Mouse (Mus musculus): ENCODE measurements at regions not wholly inside any gene's neighbourhood (a gene's known extent, or its start where the extent isn't known, plus 50 kb on each side); places are given as distances from the start of the nearest gene placed in this dataset.
A peak's percentile ranks its signal among the peaks of the same experiment; 100 is the strongest.

DNA sequence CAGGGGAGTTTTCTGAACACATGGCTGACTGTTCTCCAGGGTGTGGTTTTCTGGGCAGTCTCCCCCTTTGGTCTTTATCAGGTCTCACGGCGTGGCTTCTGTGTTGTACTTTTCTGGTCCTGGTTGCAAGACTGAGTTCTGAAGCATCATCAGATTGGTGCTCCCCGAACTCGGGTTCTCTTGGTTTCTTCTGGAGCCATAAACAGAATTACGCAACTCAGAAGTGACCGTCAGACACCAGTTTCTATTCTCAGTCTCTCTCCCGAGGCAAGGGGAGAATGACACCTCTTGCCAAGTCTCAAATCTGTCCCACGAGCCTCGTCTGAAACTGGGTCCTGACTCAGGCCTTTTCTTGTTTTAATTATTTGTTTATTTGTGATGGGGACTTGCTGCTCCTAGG, 123.1 kb downstream of the Gas1 start:
- Histone ChIP-seq H3K27me3 (no peaks in the 10 kb centered on the region), H3K9ac (no peak overlapping the region), H3K27ac (no peak overlapping the region), H3K4me2 (no peak overlapping the region), H3K4me3 (no peak overlapping the region), H3K4me1 (peaks cover 51% of the 10 kb centered on the region), H3K36me3 (no peaks in the 10 kb centered on the region), H3K9me3 (no peaks in the 10 kb centered on the region)
- 53% methylated on average over 9 of the region's 9 CpGs for WGBS
- ATAC-seq (ENCODE audit: insufficient number of reproducible peaks, insufficient read depth, low FRiP score, low TSS enrichment, low read depth), result no peak

- Histone ChIP-seq H3K27ac (no peak overlapping the region), H3K9ac (no peak overlapping the region), H3K4me3 (no peak overlapping the region), H3K4me2 (no peak overlapping the region), H3K9me3 (no peaks in the 10 kb centered on the region), H3K27me3 (no peaks in the 10 kb centered on the region), H3K4me1 (peaks cover 59% of the 10 kb centered on the region), H3K36me3 (no peaks in the 10 kb centered on the region)
- WGBS, result 48% methylated on average over 1 of the region's 1 CpGs
- ATAC-seq (ENCODE audit: insufficient number of reproducible peaks, insufficient read depth, low FRiP score, low TSS enrichment, low read depth), result no peak
These were observed 125.3 kb downstream of the Gas1 start for GRCm38 (mm10) chr13:60051866-60052265.

DNA sequence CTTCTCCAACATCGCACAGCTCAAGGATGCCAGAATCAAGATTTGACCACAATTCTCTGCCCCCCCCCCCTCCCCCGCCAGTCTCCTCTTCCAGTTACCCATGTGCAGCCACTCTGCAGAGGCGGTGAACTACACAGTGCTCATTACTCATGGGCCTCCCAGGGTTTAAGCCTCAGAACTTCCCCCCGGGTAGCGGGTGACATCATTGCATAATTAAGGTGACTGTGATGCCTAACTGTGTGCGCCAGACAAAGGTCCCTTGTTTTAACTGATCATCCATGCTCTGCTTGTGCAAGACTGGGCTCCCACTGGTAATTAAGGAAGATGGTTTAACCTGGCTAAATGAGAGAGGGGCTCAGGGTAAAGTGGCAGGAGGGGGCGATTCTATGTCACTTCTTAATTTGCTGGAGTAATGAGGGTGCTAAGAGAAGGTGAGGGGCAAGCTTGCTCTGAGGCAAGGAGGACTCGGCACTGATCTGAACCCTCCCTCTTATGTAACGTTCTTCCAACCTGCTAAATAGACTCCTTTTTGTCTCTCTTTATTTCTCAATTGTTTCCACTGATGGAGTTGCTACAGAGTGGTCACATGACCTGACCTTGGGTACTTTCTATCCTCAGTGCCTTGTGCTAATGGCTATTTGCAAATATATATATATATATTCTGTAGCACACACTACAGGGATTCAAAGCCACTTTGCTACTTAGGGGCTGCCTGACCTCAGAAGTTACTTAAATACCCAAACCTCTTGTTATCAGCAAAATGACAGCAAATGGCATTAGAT, 126.2 kb downstream of the Gas1 start:
- Histone ChIP-seq H3K4me1 (peaks cover 65% of the 10 kb centered on the region), H3K4me2 (no peak overlapping the region), H3K27me3 (no peaks in the 10 kb centered on the region), H3K27ac (no peak overlapping the region), H3K36me3 (no peaks in the 10 kb centered on the region), H3K9me3 (no peaks in the 10 kb centered on the region), H3K9ac (no peak overlapping the region), H3K4me3 (no peak overlapping the region)
- ATAC-seq (ENCODE audit: insufficient number of reproducible peaks, insufficient read depth, low FRiP score, low TSS enrichment, low read depth), result no peak
- 39% methylated on average over 9 of the region's 9 CpGs for WGBS

GRCm38 (mm10) chr13:60049703-60050102, 127.5 kb downstream of the Gas1 start:
- ATAC-seq (ENCODE audit: insufficient number of reproducible peaks, insufficient read depth, low FRiP score, low TSS enrichment, low read depth), result no peak
- Histone ChIP-seq H3K4me1 (peaks cover 71% of the 10 kb centered on the region), H3K9me3 (no peaks in the 10 kb centered on the region), H3K4me2 (no peak overlapping the region), H3K27me3 (no peaks in the 10 kb centered on the region), H3K27ac (no peak overlapping the region), H3K9ac (no peak overlapping the region), H3K36me3 (no peaks in the 10 kb centered on the region), H3K4me3 (no peak overlapping the region)
- 61% methylated on average over 3 of the region's 3 CpGs for WGBS

- H3K9me3 ChIP-seq, result no peaks in the 10 kb centered on the region
- no peaks in the 10 kb centered on the region for H3K36me3 ChIP-seq
- 43% methylated on average over 9 of the region's 9 CpGs for WGBS
- no peaks in the 10 kb centered on the region for H3K27me3 ChIP-seq
- peak overlapping the region; percentile 90 for H3K27ac ChIP-seq
- no peak overlapping the region for H3K4me3 ChIP-seq
- no peak overlapping the region for H3K9ac ChIP-seq
- H3K4me2 ChIP-seq, result peak overlapping the region; percentile 14; the same call in 1 of the 2 replicates
- peak; percentile 33; the same call in 1 of the 2 replicates for ATAC-seq (ENCODE audit: insufficient number of reproducible peaks, insufficient read depth, low FRiP score, low TSS enrichment, low read depth)
- peaks cover 72% of the 10 kb centered on the region for H3K4me1 ChIP-seq
These were observed 129.1 kb downstream of the Gas1 start for GRCm38 (mm10) chr13:60047791-60048730.

DNA sequence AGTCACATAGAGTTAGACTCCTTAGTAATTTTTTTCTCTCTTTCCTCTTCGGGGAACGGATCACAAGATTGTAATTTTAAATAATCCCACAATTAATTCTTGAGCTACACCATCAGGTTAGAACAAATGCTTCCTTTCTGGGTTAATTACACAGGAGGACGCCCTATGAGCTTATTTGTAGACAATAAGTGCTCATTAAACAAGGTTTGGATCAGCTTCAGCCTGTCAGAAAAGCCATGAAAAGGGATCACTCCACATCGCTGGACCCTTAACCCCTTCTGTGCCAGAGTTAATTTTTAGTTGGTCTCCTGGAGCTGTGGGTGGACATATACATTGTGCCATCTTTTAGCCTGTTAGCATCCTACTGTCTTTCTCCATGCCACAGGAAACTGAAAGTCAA, 131.4 kb downstream of the Gas1 start:
- Histone ChIP-seq H3K9me3 (no peaks in the 10 kb centered on the region), H3K4me2 (no peak overlapping the region), H3K9ac (no peak overlapping the region), H3K36me3 (no peaks in the 10 kb centered on the region), H3K27me3 (no peaks in the 10 kb centered on the region), H3K4me3 (no peak overlapping the region), H3K27ac (no peak overlapping the region; the same call in 1 of the 2 replicates), H3K4me1 (peaks cover 68% of the 10 kb centered on the region)
- 36% methylated on average over 4 of the region's 4 CpGs for WGBS
- no peak for ATAC-seq (ENCODE audit: insufficient number of reproducible peaks, insufficient read depth, low FRiP score, low TSS enrichment, low read depth)

DNA sequence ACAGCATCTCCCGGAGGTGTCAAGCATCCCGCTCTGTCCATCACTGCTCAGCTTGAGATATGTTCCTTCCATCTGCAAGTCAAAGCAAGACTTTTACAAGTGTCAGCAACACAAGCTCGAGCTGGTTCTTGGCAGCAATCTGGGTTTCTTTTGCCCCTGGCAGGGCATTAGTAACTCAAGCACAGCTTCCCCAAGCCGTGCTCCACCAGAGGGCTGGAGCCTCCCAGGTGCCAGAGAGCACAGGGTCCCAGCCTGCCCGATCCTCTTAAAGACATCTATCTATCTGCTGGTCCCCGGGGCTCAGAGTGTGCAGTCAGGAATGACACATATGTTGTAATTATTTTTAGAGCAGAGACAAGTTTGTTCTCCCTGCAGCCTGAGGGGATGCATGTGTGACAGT, 132.3 kb downstream of the Gas1 start:
- ATAC-seq (ENCODE audit: insufficient number of reproducible peaks, insufficient read depth, low FRiP score, low TSS enrichment, low read depth), result no peak
- Histone ChIP-seq H3K36me3 (no peaks in the 10 kb centered on the region), H3K4me3 (no peak overlapping the region), H3K9me3 (no peaks in the 10 kb centered on the region), H3K9ac (no peak overlapping the region; the same call in 1 of the 2 replicates), H3K4me2 (no peak overlapping the region), H3K4me1 (peaks cover 59% of the 10 kb centered on the region), H3K27me3 (no peaks in the 10 kb centered on the region), H3K27ac (peak overlapping the region; percentile 18; the same call in 1 of the 2 replicates)
- 31% methylated on average over 6 of the region's 6 CpGs for WGBS

DNA sequence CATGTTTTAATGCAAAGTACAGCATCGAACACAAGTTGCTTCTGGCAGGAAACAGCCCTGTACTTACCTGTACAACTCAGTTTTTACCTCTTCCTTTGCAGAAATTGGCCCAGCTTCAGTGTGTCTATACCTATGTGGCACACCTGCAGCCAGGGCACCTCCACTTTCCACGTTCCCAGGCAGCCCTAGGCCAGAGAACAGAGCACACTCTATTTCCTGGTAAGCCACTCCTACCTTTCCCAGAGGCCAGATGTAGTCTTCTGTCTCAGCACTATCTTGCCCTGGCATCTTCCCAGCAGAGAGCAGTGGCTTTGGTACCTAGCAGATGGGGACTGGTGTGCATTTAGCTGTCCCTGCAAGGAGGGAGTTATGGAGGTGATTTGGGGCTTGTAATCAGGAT, 134.7 kb downstream of the Gas1 start:
- Histone ChIP-seq H3K9me3 (peaks cover 6% of the 10 kb centered on the region; the same call in 1 of the 2 replicates), H3K4me1 (peaks cover 35% of the 10 kb centered on the region), H3K4me3 (no peak overlapping the region), H3K4me2 (no peak overlapping the region), H3K27me3 (no peaks in the 10 kb centered on the region), H3K36me3 (no peaks in the 10 kb centered on the region), H3K9ac (no peak overlapping the region), H3K27ac (no peak overlapping the region)
- no peak for ATAC-seq (ENCODE audit: insufficient number of reproducible peaks, insufficient read depth, low FRiP score, low TSS enrichment, low read depth)
- WGBS, result 60% methylated on average over 2 of the region's 2 CpGs

DNA sequence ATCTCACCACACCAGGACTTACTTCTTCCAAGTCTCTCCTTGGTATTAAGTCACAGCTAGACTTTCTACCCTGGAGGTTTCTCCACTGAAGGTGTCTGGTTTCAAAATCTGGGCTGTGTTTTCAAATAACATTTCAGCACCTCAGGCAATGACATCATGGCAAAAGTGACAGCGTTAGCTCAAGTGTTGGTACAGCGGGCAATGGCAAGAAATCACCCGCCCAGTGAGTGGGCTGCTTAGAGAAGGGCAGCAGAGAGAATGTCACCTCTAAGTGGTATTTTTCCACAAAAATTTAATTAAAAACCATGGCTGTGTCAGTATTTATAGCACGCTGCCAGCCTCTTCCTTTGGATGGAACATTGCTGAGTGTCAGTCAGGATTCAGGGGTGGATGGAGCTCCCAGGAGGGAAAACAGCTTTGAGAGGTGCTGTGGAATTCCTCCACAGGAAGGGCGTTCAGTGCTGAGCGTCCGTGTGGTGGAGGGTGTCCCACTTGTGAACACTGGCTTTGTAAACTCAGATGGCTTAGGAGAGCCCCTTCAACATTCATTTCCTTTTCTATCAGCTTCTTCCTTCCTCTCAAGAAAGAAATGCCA, 141.5 kb downstream of the Gas1 start:
- Histone ChIP-seq H3K4me1 (no peaks in the 10 kb centered on the region), H3K27me3 (no peaks in the 10 kb centered on the region), H3K27ac (no peak overlapping the region), H3K36me3 (no peaks in the 10 kb centered on the region), H3K4me2 (no peak overlapping the region), H3K9ac (no peak overlapping the region), H3K4me3 (no peak overlapping the region), H3K9me3 (peaks cover 7% of the 10 kb centered on the region; the same call in 1 of the 2 replicates)
- WGBS, result 73% methylated on average over 7 of the region's 7 CpGs
- no peak for ATAC-seq (ENCODE audit: insufficient number of reproducible peaks, insufficient read depth, low FRiP score, low TSS enrichment, low read depth)

GRCm38 (mm10) chr13:60033116-60033515, 144.0 kb downstream of the Gas1 start:
- Histone ChIP-seq H3K9ac (no peak overlapping the region), H3K4me1 (no peaks in the 10 kb centered on the region), H3K9me3 (peaks cover 6% of the 10 kb centered on the region; the same call in 1 of the 2 replicates), H3K36me3 (no peaks in the 10 kb centered on the region), H3K27me3 (no peaks in the 10 kb centered on the region), H3K27ac (no peak overlapping the region), H3K4me2 (no peak overlapping the region), H3K4me3 (no peak overlapping the region)
- 84% methylated on average over 2 of the region's 2 CpGs for WGBS
- no peak for ATAC-seq (ENCODE audit: insufficient number of reproducible peaks, insufficient read depth, low FRiP score, low TSS enrichment, low read depth)

DNA sequence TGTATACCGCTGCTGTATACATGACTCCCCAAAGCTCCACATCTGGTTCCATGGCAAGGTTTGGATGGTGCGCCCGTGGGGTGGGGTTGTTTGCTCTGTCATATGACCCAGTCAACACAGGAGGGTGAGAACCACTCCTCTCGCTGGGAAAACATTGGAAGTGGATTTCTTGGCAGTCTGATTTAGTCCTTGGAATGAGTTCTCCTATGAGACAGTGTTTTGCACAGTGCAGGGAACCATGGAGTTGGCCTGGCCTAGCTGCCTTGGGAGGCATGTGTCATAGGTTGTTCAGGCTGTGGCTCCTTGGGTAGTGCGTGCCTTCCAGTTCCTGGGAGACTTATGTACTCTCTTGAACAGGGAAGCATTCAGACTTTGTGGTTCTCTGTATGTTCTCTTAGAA, 144.6 kb downstream of the Gas1 start:
- Histone ChIP-seq H3K9me3 (0 out of 2 replicates have a peak, but pooled peaks cover 2% of the 10 kb centered on the region), H3K4me1 (no peaks in the 10 kb centered on the region), H3K4me2 (no peak overlapping the region), H3K9ac (no peak overlapping the region), H3K4me3 (no peak overlapping the region), H3K27ac (no peak overlapping the region), H3K36me3 (no peaks in the 10 kb centered on the region), H3K27me3 (no peaks in the 10 kb centered on the region)
- 83% methylated on average over 5 of the region's 5 CpGs for WGBS
- ATAC-seq (ENCODE audit: insufficient number of reproducible peaks, insufficient read depth, low FRiP score, low TSS enrichment, low read depth), result no peak
